Mouse (Mus musculus) E14TG2a.4 (cell line): Measurements from ENCODE around the gene Sirt2.

ENCODE experiments used
- CTCF ChIP-seq: conservative IDR thresholded peaks from 2 replicates; pipeline ENCODE4 v1.5.1; 2014; ENCODE audit warnings: low read length
- NANOG ChIP-seq: IDR thresholded peaks from 2 replicates; pipeline ENCODE4 v1.6.1; 2014; ENCODE audit warnings: borderline replicate concordance, low read length, mixed read lengths
- POU5F1 ChIP-seq: IDR thresholded peaks from 2 replicates; pipeline ENCODE4 v1.6.1; 2014; ENCODE audit warnings: low read length, borderline replicate concordance

GRCm38 (mm10) chr7:28766910-28767309 lies 375 bp downstream of the Sirt2 start:
- TF ChIP-seq CTCF (no peak), NANOG (no peak), POU5F1 (no peak)
